Mouse (Mus musculus): ENCODE data around the gene Sstr3. TPM values are rescaled to one million over a fixed set of nuclear protein-coding genes. Genes with fewer than 3 reads are reported as not detected.

The Sstr3 gene
- polyA plus RNA-seq (2015; fragmentation: Nextera tagmentation; extraction: Ambion mirVana) = 0.15 and 0.16 TPM in 2 replicates

- H3K27me3 ChIP-seq (ENCODE audit: control insufficient read depth, insufficient read depth, low read depth, low read length) = no peaks in the 10 kb centered on the region; the same call in 1 of the 2 replicates
- peak within 1 kb of the TSS; percentile 60 for H3K9ac ChIP-seq (ENCODE audit: low read depth, low read length)
- no peaks in the 10 kb centered on the region for H3K36me3 ChIP-seq (ENCODE audit: control insufficient read depth, insufficient read depth, low read length)
- no peak within 1 kb of the TSS for H3K27ac ChIP-seq (ENCODE audit: low read length)
- H3K4me2 ChIP-seq (ENCODE audit: low read length) = peak within 1 kb of the TSS; percentile 49
- peaks cover 9% of the 10 kb centered on the region for H3K4me1 ChIP-seq (ENCODE audit: control insufficient read depth, insufficient read depth, low read length)
- 0 out of 2 replicates have a peak, but pooled peaks have one; percentile 15 for ATAC-seq
- no peak within 1 kb of the TSS; the same call in 1 of the 2 replicates for H3K4me3 ChIP-seq (ENCODE audit: low read depth, low read length)
- no peaks in the 10 kb centered on the region for H3K9me3 ChIP-seq (replicated peaks; ENCODE audit: control insufficient read depth, low read length, poor library complexity, severe bottlenecking)
- 6% methylated on average over 14 of the region's 14 CpGs for WGBS
Observed at GRCm38 (mm10) chr15:78544561-78545001, at the start of gene Sstr3. Gene Sstr3, minus strand, starts transcription at chr15:78544685.

- Histone ChIP-seq H3K36me3 (ENCODE audit: control insufficient read depth, insufficient read depth, low read length) (no peaks in the 10 kb centered on the region), H3K9me3 (replicated peaks; ENCODE audit: control insufficient read depth, low read length, poor library complexity, severe bottlenecking) (no peaks in the 10 kb centered on the region), H3K9ac (ENCODE audit: low read depth, low read length) (no peak overlapping the region), H3K4me1 (ENCODE audit: control insufficient read depth, insufficient read depth, low read length) (no peaks in the 10 kb centered on the region), H3K4me3 (ENCODE audit: low read depth, low read length) (no peak overlapping the region), H3K27me3 (ENCODE audit: control insufficient read depth, insufficient read depth, low read depth, low read length) (no peaks in the 10 kb centered on the region), H3K27ac (ENCODE audit: low read length) (no peak overlapping the region), H3K4me2 (ENCODE audit: low read length) (no peak overlapping the region)
- no peak for ATAC-seq
- WGBS = 87% methylated on average over 7 of the region's 7 CpGs
Observed at GRCm38 (mm10) chr15:78593896-78594425, 49.5 kb upstream of the Sstr3 start.

GRCm38 (mm10) chr15:78592452-78592968, 48.0 kb upstream of the Sstr3 start:
- WGBS = 77% methylated on average over 14 of the region's 14 CpGs
- no peaks in the 10 kb centered on the region for H3K27me3 ChIP-seq (ENCODE audit: control insufficient read depth, insufficient read depth, low read depth, low read length)
- no peak overlapping the region for H3K9ac ChIP-seq (ENCODE audit: low read depth, low read length)
- H3K27ac ChIP-seq (ENCODE audit: low read length) = no peak overlapping the region
- no peak overlapping the region for H3K4me3 ChIP-seq (ENCODE audit: low read depth, low read length)
- no peak for ATAC-seq
- no peaks in the 10 kb centered on the region for H3K4me1 ChIP-seq (ENCODE audit: control insufficient read depth, insufficient read depth, low read length)
- no peak overlapping the region for H3K4me2 ChIP-seq (ENCODE audit: low read length)
- H3K36me3 ChIP-seq (ENCODE audit: control insufficient read depth, insufficient read depth, low read length) = no peaks in the 10 kb centered on the region
- H3K9me3 ChIP-seq (replicated peaks; ENCODE audit: control insufficient read depth, low read length, poor library complexity, severe bottlenecking) = no peaks in the 10 kb centered on the region

- 68% methylated on average over 15 of the region's 15 CpGs for WGBS
- Histone ChIP-seq H3K4me3 (ENCODE audit: low read depth, low read length) (no peak overlapping the region), H3K9me3 (replicated peaks; ENCODE audit: control insufficient read depth, low read length, poor library complexity, severe bottlenecking) (no peaks in the 10 kb centered on the region)
Observed at GRCm38 (mm10) chr15:78591680-78592451, 47.4 kb upstream of the Sstr3 start.

GRCm38 (mm10) chr15:78590785-78591184, 46.3 kb upstream of the Sstr3 start:
- no peak overlapping the region for H3K27ac ChIP-seq (ENCODE audit: low read length)
- WGBS = 81% methylated on average over 6 of the region's 6 CpGs
- ATAC-seq = no peak

More at GRCm38 (mm10) chr15:78591680-78592451, 47.4 kb upstream of the Sstr3 start:
- no peak for ATAC-seq
- H3K36me3 ChIP-seq (ENCODE audit: control insufficient read depth, insufficient read depth, low read length) = no peaks in the 10 kb centered on the region
- H3K27me3 ChIP-seq (ENCODE audit: control insufficient read depth, insufficient read depth, low read depth, low read length) = no peaks in the 10 kb centered on the region
- H3K27ac ChIP-seq (ENCODE audit: low read length) = no peak overlapping the region
- no peak overlapping the region for H3K9ac ChIP-seq (ENCODE audit: low read depth, low read length)
- H3K4me2 ChIP-seq (ENCODE audit: low read length) = no peak overlapping the region
- no peaks in the 10 kb centered on the region for H3K4me1 ChIP-seq (ENCODE audit: control insufficient read depth, insufficient read depth, low read length)

GRCm38 (mm10) chr15:78589936-78590335, 45.5 kb upstream of the Sstr3 start:
- H3K4me1 ChIP-seq (ENCODE audit: control insufficient read depth, insufficient read depth, low read length) = no peaks in the 10 kb centered on the region
- H3K9me3 ChIP-seq (replicated peaks; ENCODE audit: control insufficient read depth, low read length, poor library complexity, severe bottlenecking) = no peaks in the 10 kb centered on the region
- ATAC-seq = no peak
- H3K4me3 ChIP-seq (ENCODE audit: low read depth, low read length) = no peak overlapping the region
- H3K4me2 ChIP-seq (ENCODE audit: low read length) = no peak overlapping the region
- no peak overlapping the region for H3K9ac ChIP-seq (ENCODE audit: low read depth, low read length)
- no peak overlapping the region for H3K27ac ChIP-seq (ENCODE audit: low read length)
- no peaks in the 10 kb centered on the region for H3K36me3 ChIP-seq (ENCODE audit: control insufficient read depth, insufficient read depth, low read length)
- no peaks in the 10 kb centered on the region for H3K27me3 ChIP-seq (ENCODE audit: control insufficient read depth, insufficient read depth, low read depth, low read length)
- 76% methylated on average over 6 of the region's 6 CpGs for WGBS

More at GRCm38 (mm10) chr15:78590785-78591184, 46.3 kb upstream of the Sstr3 start:
- Histone ChIP-seq H3K4me3 (ENCODE audit: low read depth, low read length) (no peak overlapping the region), H3K4me1 (ENCODE audit: control insufficient read depth, insufficient read depth, low read length) (no peaks in the 10 kb centered on the region), H3K4me2 (ENCODE audit: low read length) (no peak overlapping the region), H3K9me3 (replicated peaks; ENCODE audit: control insufficient read depth, low read length, poor library complexity, severe bottlenecking) (no peaks in the 10 kb centered on the region), H3K27me3 (ENCODE audit: control insufficient read depth, insufficient read depth, low read depth, low read length) (no peaks in the 10 kb centered on the region), H3K9ac (ENCODE audit: low read depth, low read length) (no peak overlapping the region), H3K36me3 (ENCODE audit: control insufficient read depth, insufficient read depth, low read length) (no peaks in the 10 kb centered on the region)

GRCm38 (mm10) chr15:78588900-78589299, 44.4 kb upstream of the Sstr3 start:
- Histone ChIP-seq H3K4me3 (ENCODE audit: low read depth, low read length) (no peak overlapping the region), H3K36me3 (ENCODE audit: control insufficient read depth, insufficient read depth, low read length) (no peaks in the 10 kb centered on the region), H3K27ac (ENCODE audit: low read length) (no peak overlapping the region), H3K4me2 (ENCODE audit: low read length) (no peak overlapping the region), H3K9ac (ENCODE audit: low read depth, low read length) (no peak overlapping the region), H3K9me3 (replicated peaks; ENCODE audit: control insufficient read depth, low read length, poor library complexity, severe bottlenecking) (0 out of 2 replicates have a peak, but pooled peaks cover 3% of the 10 kb centered on the region), H3K27me3 (ENCODE audit: control insufficient read depth, insufficient read depth, low read depth, low read length) (no peaks in the 10 kb centered on the region), H3K4me1 (ENCODE audit: control insufficient read depth, insufficient read depth, low read length) (no peaks in the 10 kb centered on the region)
- WGBS = 86% methylated on average over 4 of the region's 4 CpGs
- no peak for ATAC-seq

GRCm38 (mm10) chr15:78588049-78588448, 43.6 kb upstream of the Sstr3 start:
- H3K27ac ChIP-seq (ENCODE audit: low read length) = no peak overlapping the region
- 85% methylated on average over 4 of the region's 4 CpGs for WGBS

More at GRCm38 (mm10) chr15:78588049-78588448, 43.6 kb upstream of the Sstr3 start:
- Histone ChIP-seq H3K4me2 (ENCODE audit: low read length) (no peak overlapping the region), H3K36me3 (ENCODE audit: control insufficient read depth, insufficient read depth, low read length) (no peaks in the 10 kb centered on the region), H3K9me3 (replicated peaks; ENCODE audit: control insufficient read depth, low read length, poor library complexity, severe bottlenecking) (0 out of 2 replicates have a peak, but pooled peaks cover 3% of the 10 kb centered on the region), H3K27me3 (ENCODE audit: control insufficient read depth, insufficient read depth, low read depth, low read length) (no peaks in the 10 kb centered on the region), H3K4me1 (ENCODE audit: control insufficient read depth, insufficient read depth, low read length) (no peaks in the 10 kb centered on the region; the same call in 1 of the 2 replicates), H3K9ac (ENCODE audit: low read depth, low read length) (no peak overlapping the region), H3K4me3 (ENCODE audit: low read depth, low read length) (no peak overlapping the region)
- ATAC-seq = no peak
